Mouse (Mus musculus) cerebellum, adult 9-10 months (tissue): ENCODE measurements around the gene Cst6.
"Not testable (repeated sequence)": the region's sequence is repeated elsewhere in the genome, so short reads cannot be mapped to it uniquely, and the experiment has no call there.

Source experiments
- DNase-seq: peaks from one replicate; pipeline ENCODE4 v3.0.0; 2022

Cst6 gene

DNA sequence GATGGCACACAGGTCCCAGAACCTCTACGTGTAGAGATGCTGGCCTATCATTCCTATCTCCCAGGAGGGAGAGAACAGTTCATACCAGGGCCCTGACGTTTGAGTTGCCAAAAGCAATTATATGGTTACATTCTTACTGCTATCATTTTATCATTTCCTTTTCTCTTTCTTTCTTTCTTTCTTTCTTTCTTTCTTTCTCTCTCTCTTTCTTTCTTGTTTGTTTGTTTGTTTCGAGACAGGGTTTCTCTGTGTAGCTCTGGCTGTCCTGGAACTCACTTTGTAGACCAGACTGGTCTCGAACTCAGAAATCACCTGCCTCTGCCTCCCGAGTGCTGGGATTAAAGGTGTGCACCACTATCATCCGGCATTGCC, at the start of gene Cst6:
Cst6 (minus strand) TSS at position 73 of the 372 bp plus-strand sequence.
- not testable (repeated sequence) for DNase-seq

DNA sequence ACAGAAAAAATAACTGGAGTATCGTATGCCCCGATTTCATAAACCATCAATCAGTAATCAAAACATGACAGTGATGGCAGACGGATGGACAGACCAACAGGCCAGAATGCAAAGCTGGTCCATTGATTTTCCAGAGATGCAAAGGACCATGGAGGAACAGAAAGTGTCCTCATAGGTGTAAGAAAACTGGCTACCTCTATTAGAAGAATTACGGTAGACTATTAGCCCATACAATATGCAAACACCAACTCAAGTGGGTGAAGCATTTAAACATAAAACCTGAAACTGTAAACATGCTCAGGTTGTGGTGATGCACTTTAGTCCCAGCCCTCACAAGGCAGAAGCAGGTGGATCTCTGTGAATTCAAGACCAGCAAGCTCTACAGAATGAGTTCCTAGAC, 46.0 kb upstream of the Cst6 start:
- DNase-seq, result no peak

- DNase-seq, result peak; percentile 73
Observed at GRCm38 (mm10) chr19:5394168-5394567, 44.8 kb upstream of the Cst6 start.

GRCm38 (mm10) chr19:5392892-5393291, 43.5 kb upstream of the Cst6 start:
- peak; percentile 84 for DNase-seq

DNA sequence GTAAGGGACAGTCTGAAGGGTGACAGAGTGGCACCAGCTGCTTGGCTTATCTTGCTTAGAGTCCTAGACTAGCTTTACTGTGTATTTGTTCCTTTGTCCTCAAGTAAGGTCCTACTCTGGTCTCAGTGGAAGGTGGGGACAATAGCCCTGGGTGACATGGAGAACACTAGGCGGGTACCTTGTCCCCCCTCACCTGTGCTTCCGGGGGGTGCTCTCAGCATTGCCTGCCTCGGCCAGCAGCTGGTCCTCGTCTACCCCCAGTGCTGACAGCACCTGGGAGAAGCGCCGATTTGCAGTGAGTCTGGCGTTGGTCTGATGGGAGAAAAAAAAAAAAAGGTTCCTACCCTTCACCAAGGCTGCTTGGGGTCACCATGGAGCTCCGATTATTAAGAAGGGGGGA, 41.0 kb upstream of the Cst6 start:
- DNase-seq, result no peak

- no peak for DNase-seq
Observed at GRCm38 (mm10) chr19:5389647-5390046, 40.3 kb upstream of the Cst6 start.

GRCm38 (mm10) chr19:5388588-5389242, 39.3 kb upstream of the Cst6 start, which contains the start of gene Sart1:
Sart1 (minus strand) TSS chr19:5388703.
- peak; percentile 95 for DNase-seq

GRCm38 (mm10) chr19:5388011-5388441, 38.7 kb upstream of the Cst6 start:
- DNase-seq, result no peak

- DNase-seq, result no peak
Observed at GRCm38 (mm10) chr19:5384715-5385114, 35.3 kb upstream of the Cst6 start.

DNA sequence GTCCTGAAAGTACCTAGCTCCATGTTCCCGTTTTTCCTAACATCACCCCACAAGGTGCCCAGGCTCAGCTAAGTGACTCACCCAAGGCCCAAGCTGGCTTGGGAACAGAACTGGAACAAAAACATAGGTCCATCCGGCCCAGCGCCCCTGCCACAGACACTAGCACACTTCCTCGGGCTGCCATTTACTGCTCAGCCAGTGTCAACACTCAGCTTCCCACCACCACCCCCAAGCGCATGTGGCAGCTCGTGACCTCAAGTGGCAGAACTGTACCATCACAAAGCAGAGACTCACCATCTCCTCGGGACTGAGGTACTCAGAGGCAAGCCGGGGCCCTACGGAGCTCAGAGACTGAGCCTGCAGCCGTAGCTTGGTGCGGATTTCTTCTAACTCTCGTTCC, 34.0 kb upstream of the Cst6 start:
- DNase-seq, result no peak

- DNase-seq, result no peak
Observed at GRCm38 (mm10) chr19:5377446-5377845, 28.1 kb upstream of the Cst6 start.

GRCm38 (mm10) chr19:5374748-5375147, 25.4 kb upstream of the Cst6 start:
- no peak for DNase-seq

DNA sequence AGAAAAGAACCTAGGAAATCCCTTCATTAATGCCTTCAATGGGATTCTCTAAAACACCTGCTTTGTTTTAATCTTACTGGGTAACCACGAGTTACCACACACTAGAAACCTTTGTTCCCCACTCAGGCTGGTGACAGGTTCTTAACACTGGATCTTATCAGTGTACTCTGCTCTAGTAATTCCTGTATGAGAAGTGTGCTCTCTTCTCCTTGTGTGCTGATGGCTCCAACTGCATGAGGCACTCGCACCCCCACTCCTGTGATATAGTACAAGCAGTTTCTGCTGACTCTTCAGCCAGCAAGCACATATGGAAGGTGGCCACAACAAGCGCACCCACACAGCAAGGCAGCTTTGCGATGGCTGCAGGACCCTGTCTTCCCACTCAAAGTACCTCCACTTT, 24.8 kb upstream of the Cst6 start:
- DNase-seq, result no peak

DNA sequence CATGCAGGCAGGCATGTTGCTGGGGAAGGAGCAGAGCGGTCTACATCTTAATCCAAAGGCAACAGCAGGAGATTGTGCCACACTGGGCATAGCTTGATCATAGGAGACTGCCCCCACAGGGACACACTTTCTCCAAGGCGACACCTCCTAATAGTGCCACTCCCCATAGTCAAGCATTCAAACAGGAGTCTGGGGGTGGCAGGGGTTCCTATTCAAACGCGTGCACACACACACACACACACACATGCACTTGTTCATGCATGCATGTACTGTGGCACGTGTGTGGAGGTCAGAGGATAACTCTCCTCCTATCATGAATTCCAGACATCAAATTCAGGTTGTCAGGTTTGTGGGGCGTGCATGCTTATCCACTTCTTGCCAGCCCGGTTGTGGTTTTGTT, 23.4 kb upstream of the Cst6 start:
- no peak for DNase-seq

GRCm38 (mm10) chr19:5370932-5371331, 21.6 kb upstream of the Cst6 start:
- DNase-seq, result no peak

DNA sequence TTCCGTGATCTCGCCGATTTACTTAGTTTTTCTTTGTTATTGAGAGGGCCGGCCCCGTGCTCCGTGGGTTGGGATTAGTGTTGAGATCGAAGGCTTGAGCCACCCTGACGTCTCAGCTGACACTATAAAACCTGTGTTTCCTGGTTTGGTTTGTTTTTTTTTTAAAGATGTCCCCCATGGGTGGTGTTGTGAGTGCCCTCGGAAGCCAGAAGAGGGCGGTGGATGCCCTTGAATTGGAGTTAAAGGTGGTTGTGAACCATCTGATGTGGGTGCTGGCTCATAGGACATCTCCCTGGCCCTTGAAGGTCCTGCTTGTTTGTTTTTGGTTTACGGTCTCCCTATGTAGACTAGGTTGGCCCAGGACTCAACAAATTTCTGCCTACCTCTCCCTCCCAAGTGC, 18.1 kb upstream of the Cst6 start:
- no peak for DNase-seq

DNA sequence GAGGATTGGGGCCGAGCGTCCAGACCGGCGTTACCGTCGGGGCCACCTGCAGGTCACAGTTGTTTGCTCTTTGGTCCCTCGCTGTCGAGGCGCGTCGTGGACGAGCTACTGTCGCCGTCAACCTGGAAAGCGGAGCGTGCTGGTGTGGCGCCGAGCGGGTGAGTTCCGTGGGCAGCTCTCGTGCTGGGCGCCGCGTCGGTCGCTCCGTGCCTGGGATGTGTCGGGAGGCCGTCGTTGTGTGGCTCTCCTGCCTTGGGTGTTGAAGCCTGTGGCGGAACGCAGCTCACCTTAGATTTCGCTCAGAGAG, 17.6 kb upstream of the Cst6 start, which contains the start of gene Banf1:
Banf1 (minus strand) TSS at position 116 of the 307 bp plus-strand sequence.
- DNase-seq, result no peak

- peak; percentile 97 for DNase-seq
Observed at GRCm38 (mm10) chr19:5366175-5367052, 17.0 kb upstream of the Cst6 start, which contains the start of gene Eif1ad. Eif1ad (plus strand) TSS chr19:5366741.

DNA sequence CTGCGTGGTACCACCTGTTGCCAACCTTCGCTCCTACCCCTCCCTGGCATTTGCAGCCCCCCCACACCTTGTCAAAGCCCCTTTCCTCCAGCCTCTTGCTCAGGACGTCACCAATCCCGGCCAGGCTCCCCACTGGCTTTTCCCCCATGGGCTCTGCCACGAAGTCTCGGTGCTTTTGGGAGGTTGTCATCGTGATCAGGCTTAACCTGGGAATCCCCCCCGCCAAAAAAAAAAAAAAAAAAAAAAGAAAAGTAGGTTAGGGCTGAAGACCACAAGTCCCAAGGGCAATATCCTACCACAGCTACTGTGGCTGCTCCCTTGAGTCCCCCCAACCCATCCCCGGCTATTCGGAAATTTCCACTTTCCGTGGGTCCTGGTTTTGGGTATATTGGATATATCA, 16.4 kb upstream of the Cst6 start:
- DNase-seq, result peak; percentile 42

DNA sequence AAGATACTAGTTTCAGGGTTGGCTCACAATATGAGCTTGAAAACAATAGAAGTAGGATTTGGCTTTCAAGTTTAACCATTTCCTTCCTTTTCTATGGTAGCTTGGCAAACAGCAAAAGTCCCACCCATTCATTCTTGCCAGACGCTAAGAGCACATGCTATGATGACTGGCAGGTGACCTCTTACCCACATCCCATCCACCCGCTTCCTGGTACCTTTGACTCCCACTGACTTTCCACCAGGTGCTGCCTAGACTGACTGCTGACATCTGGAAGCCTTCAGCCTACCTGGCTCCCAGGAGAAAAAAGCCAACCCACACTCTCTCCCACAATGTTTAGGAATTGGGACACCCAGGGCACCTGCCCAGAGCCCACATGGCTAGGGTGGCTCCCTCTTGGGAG, 14.8 kb upstream of the Cst6 start:
- no peak for DNase-seq

DNA sequence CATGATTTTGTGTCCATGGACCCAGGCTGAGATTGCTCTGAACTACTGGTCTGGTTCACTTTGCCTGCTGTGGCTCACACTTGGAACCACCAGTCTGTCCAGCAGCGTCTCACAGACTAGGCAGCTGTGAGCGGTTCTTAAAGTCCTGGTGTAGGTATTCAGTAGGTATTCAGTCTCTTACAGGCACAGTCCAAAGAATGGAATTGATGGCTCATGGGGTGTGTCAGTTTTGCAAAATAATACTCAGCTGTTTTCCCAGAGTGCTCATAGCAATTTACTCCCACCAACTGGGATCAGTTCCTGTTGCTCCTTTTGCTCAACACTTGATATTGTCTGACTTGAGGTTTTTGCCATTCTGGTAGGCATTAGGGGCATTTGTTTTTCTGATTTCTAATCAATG, 12.8 kb upstream of the Cst6 start:
- no peak for DNase-seq

GRCm38 (mm10) chr19:5356080-5356479, 6.7 kb upstream of the Cst6 start:
- no peak for DNase-seq

DNA sequence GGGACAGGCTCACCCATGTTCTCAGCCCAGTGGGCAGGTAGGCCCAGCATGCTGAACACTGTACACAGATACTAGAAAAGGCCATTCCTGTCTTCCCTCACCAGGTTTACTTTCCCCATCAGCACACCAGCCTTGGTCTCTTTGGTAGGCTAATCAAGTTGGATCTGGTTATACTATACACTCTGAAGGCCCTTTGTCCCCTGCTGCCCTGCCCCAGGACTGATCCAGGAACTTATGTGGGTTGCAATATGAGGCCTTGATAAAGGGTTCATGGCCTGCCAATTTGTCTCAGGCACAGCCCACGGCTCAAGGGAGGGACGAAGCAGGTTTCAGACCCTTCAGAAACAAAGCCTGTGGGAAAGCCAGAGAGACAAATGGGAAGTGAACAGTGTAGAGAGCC, 4.2 kb upstream of the Cst6 start:
- no peak for DNase-seq
